Mouse (Mus musculus) myocyte (in vitro differentiated cells): ENCODE data around the gene Xylt1. TPM values are rescaled to one million over a fixed set of nuclear protein-coding genes. Genes with fewer than 3 reads are reported as not detected.

Experiments
- H3K27me3 ChIP-seq: one replicate; pipeline ENCODE4 v1.6.1; 2011; ENCODE audit not compliant: control insufficient read depth, insufficient read depth, insufficient read length
- H3K36me3 ChIP-seq: one replicate; pipeline ENCODE4 v1.6.1; 2011; ENCODE audit not compliant: control insufficient read depth, insufficient read depth
- H3K4me2 ChIP-seq: one replicate; pipeline ENCODE4 v1.6.1; 2011; ENCODE audit warnings: low read depth, control low read depth
- H3K4me3 ChIP-seq: one replicate; pipeline ENCODE4 v1.5.1; 2011; ENCODE audit warnings: mild to moderate bottlenecking, control low read depth, moderate library complexity
- H3K79me2 ChIP-seq: one replicate; pipeline ENCODE4 v1.6.1; 2011; ENCODE audit not compliant: control insufficient read depth, insufficient read depth
- H3ac ChIP-seq: one replicate; pipeline ENCODE4 v1.6.1; 2011; ENCODE audit not compliant: control insufficient read depth, insufficient read length
- CEBPB ChIP-seq: IDR thresholded peaks from 2 replicates; pipeline ENCODE4 v1.6.1; 2011; ENCODE audit warnings: mild to moderate bottlenecking, moderate library complexity; ENCODE audit not compliant: poor library complexity, insufficient read depth, severe bottlenecking
- E2F4 ChIP-seq: IDR thresholded peaks from one replicate; pipeline ENCODE4 v1.6.1; 2011; ENCODE audit warnings: mild to moderate bottlenecking, control low read depth, moderate library complexity; ENCODE audit not compliant: insufficient read depth
- MAX ChIP-seq: IDR thresholded peaks from one replicate; pipeline ENCODE4 v1.6.1; 2011; ENCODE audit warnings: low read depth, mild to moderate bottlenecking, control low read depth
- MYOD1 ChIP-seq, 3 experiments: IDR thresholded peaks; one replicate each; pipeline ENCODE4 v1.6.1; 2011; ENCODE audit warnings: control low read depth in 2 of 3, low read depth in 2 of 3, mild to moderate bottlenecking in 2 of 3, moderate library complexity in 1 of 3; ENCODE audit not compliant: insufficient read length in 2 of 3, control insufficient read depth in 1 of 3
- MYOG ChIP-seq, 3 experiments: IDR thresholded peaks; one replicate each; pipeline ENCODE4 v1.6.1; 2011; ENCODE audit warnings: control low read depth in 2 of 3, low read depth in 2 of 3, mild to moderate bottlenecking in 2 of 3; ENCODE audit not compliant: insufficient read length in 2 of 3, control insufficient read depth in 1 of 3, insufficient read depth in 1 of 3
- POLR2A ChIP-seq: IDR thresholded peaks from one replicate; pipeline ENCODE4 v1.6.1; 2011; ENCODE audit warnings: low read depth, mild to moderate bottlenecking, control low read depth, moderate library complexity; ENCODE audit not compliant: insufficient read length
- POLR2AphosphoS2 ChIP-seq: IDR thresholded peaks from one replicate; pipeline ENCODE4 v1.6.1; 2011; ENCODE audit warnings: low read depth, control low read depth; ENCODE audit not compliant: insufficient read length
- REST ChIP-seq: IDR thresholded peaks from one replicate; pipeline ENCODE4 v1.6.1; 2011; ENCODE audit warnings: mild to moderate bottlenecking, control low read depth, moderate library complexity; ENCODE audit not compliant: insufficient read depth, insufficient read length
- SRF ChIP-seq: IDR thresholded peaks from one replicate; pipeline ENCODE4 v1.6.1; 2011; ENCODE audit warnings: low read depth; ENCODE audit not compliant: control insufficient read depth, insufficient read length
- TCF12 ChIP-seq: IDR thresholded peaks from one replicate; pipeline ENCODE4 v1.6.1; 2011; ENCODE audit warnings: mild to moderate bottlenecking, control low read depth; ENCODE audit not compliant: poor library complexity, insufficient read depth, severe bottlenecking
- TCF3 ChIP-seq: IDR thresholded peaks from one replicate; pipeline ENCODE4 v1.6.1; 2011; ENCODE audit warnings: low read depth, control low read depth; ENCODE audit not compliant: insufficient read length
- USF1 ChIP-seq: IDR thresholded peaks from one replicate; pipeline ENCODE4 v1.6.1; 2011; ENCODE audit warnings: low read depth, mild to moderate bottlenecking, control low read depth, moderate library complexity
- polyA plus RNA-seq: library from polyadenylated mRNA; unstranded; fragments of >200 nt; fragmentation: generic; extraction: Trizol; gene quantifications from one replicate; pipeline ENCODE4 v1.2.1, GENCODE M21; 2012; ENCODE audit warnings: missing spikeins

The Xylt1 gene
- polyA plus RNA-seq, 1 experiment, result not detected

- Histone ChIP-seq H3ac (no peak overlapping the region), H3K4me3 (no peak overlapping the region), H3K4me2 (no peak overlapping the region), H3K27me3 (no peaks in the 10 kb centered on the region), H3K36me3 (no peaks in the 10 kb centered on the region), H3K79me2 (no peaks in the 10 kb centered on the region)
- no peak for TF ChIP-seq MYOG (IDR thresholded peaks at IDR 0.05; ENCODE audit: control insufficient read depth in 1 of 3, insufficient read depth in 1 of 3, insufficient read length in 2 of 3, low read depth in 2 of 3)
These were observed 135.0 kb downstream of the Xylt1 start for GRCm38 (mm10) chr7:117515794-117516193.

GRCm38 (mm10) chr7:117516896-117517295 lies 136.1 kb downstream of the Xylt1 start:
- no peak for TF ChIP-seq POLR2AphosphoS2
- TF ChIP-seq E2F4, result no peak
- no peak for TF ChIP-seq USF1
- TF ChIP-seq TCF12, result no peak
- TF ChIP-seq SRF, result no peak
- TF ChIP-seq POLR2A, result no peak
- TF ChIP-seq REST, result no peak
- no peak for TF ChIP-seq MYOD1 (IDR thresholded peaks at IDR 0.05; ENCODE audit: control insufficient read depth in 1 of 3, insufficient read length in 2 of 3, low read depth in 2 of 3)
- TF ChIP-seq CEBPB, result no peak
- no peak for TF ChIP-seq MAX
- no peak for TF ChIP-seq TCF3
- TF ChIP-seq MYOG (IDR thresholded peaks at IDR 0.05; ENCODE audit: control insufficient read depth in 1 of 3, insufficient read depth in 1 of 3, insufficient read length in 2 of 3, low read depth in 2 of 3), result no peak
- Histone ChIP-seq H3K36me3 (no peaks in the 10 kb centered on the region), H3K4me2 (no peak overlapping the region), H3K79me2 (no peaks in the 10 kb centered on the region), H3ac (no peak overlapping the region), H3K4me3 (no peak overlapping the region), H3K27me3 (no peaks in the 10 kb centered on the region)

- H3ac ChIP-seq, result no peak overlapping the region
- H3K27me3 ChIP-seq, result no peaks in the 10 kb centered on the region
- no peak overlapping the region for H3K4me2 ChIP-seq
- no peaks in the 10 kb centered on the region for H3K79me2 ChIP-seq
- no peak overlapping the region for H3K4me3 ChIP-seq
- H3K36me3 ChIP-seq, result no peaks in the 10 kb centered on the region
- TF ChIP-seq CEBPB (no peak), USF1 (no peak), MYOD1 (IDR thresholded peaks at IDR 0.05; ENCODE audit: control insufficient read depth in 1 of 3, insufficient read length in 2 of 3, low read depth in 2 of 3) (no peak), TCF3 (no peak), MAX (no peak), POLR2A (no peak), POLR2AphosphoS2 (no peak), REST (no peak), TCF12 (no peak), E2F4 (no peak)
These were observed 140.6 kb downstream of the Xylt1 start for GRCm38 (mm10) chr7:117521369-117521768.

GRCm38 (mm10) chr7:117522092-117522635 lies 141.4 kb downstream of the Xylt1 start:
- Histone ChIP-seq H3K36me3 (no peaks in the 10 kb centered on the region), H3ac (no peak overlapping the region), H3K27me3 (no peaks in the 10 kb centered on the region), H3K4me3 (no peak overlapping the region), H3K79me2 (no peaks in the 10 kb centered on the region), H3K4me2 (no peak overlapping the region)
- TF ChIP-seq REST (no peak), TCF12 (no peak), POLR2AphosphoS2 (no peak), USF1 (no peak), MAX (no peak), POLR2A (no peak), MYOD1 (IDR thresholded peaks at IDR 0.05; ENCODE audit: control insufficient read depth in 1 of 3, insufficient read length in 2 of 3, low read depth in 2 of 3) (no peak), CEBPB (no peak), TCF3 (no peak), MYOG (IDR thresholded peaks at IDR 0.05; ENCODE audit: control insufficient read depth in 1 of 3, insufficient read depth in 1 of 3, insufficient read length in 2 of 3, low read depth in 2 of 3) (no peak), SRF (no peak), E2F4 (no peak)

- Histone ChIP-seq H3K36me3 (no peaks in the 10 kb centered on the region), H3K27me3 (no peaks in the 10 kb centered on the region), H3K4me3 (no peak overlapping the region), H3ac (no peak overlapping the region), H3K79me2 (no peaks in the 10 kb centered on the region), H3K4me2 (no peak overlapping the region)
- no peak for TF ChIP-seq REST
- no peak for TF ChIP-seq POLR2AphosphoS2
- no peak for TF ChIP-seq USF1
- no peak for TF ChIP-seq CEBPB
- TF ChIP-seq E2F4, result no peak
- no peak for TF ChIP-seq POLR2A
- no peak for TF ChIP-seq SRF
- no peak for TF ChIP-seq MYOD1 (IDR thresholded peaks at IDR 0.05; ENCODE audit: control insufficient read depth in 1 of 3, insufficient read length in 2 of 3, low read depth in 2 of 3)
- TF ChIP-seq TCF3, result no peak
- TF ChIP-seq MAX, result no peak
- TF ChIP-seq MYOG (IDR thresholded peaks at IDR 0.05; ENCODE audit: control insufficient read depth in 1 of 3, insufficient read depth in 1 of 3, insufficient read length in 2 of 3, low read depth in 2 of 3), result no peak
- no peak for TF ChIP-seq TCF12
These were observed 143.8 kb downstream of the Xylt1 start for GRCm38 (mm10) chr7:117524430-117525214.
